Mouse (Mus musculus) MEL (cell line): ENCODE measurements around the gene Pcbp2. TPM values are rescaled to one million over a fixed set of nuclear protein-coding genes. Genes with fewer than 3 reads are reported as not detected.
A peak's percentile ranks its signal among the peaks of the same experiment; 100 is the strongest.

Experiments
- DNase-seq: peaks from one replicate; pipeline ENCODE4 v3.0.0; 2011; ENCODE audit warnings: low read depth, low spot score
- H3K27ac ChIP-seq: 2 replicates; pipeline ENCODE4 v1.5.1; 2012; ENCODE audit warnings: low read depth, mild to moderate bottlenecking, control low read depth, low read length, moderate library complexity; ENCODE audit not compliant: control insufficient read depth
- H3K27me3 ChIP-seq, 2 experiments: fragments of 150-350 bp in 1 of 2; sonication (generic) in 1 of 2; 2 replicates each; pipeline ENCODE4 v1.6.1; 2012; ENCODE audit warnings: low read length in 2 of 2, mild to moderate bottlenecking in 2 of 2, improper control_type of control experiment in 1 of 2, moderate library complexity in 1 of 2; ENCODE audit not compliant: insufficient read depth in 2 of 2, control insufficient read depth in 1 of 2
- H3K36me3 ChIP-seq, 2 experiments: 2 replicates each; pipeline ENCODE4 v1.6.1; 2012 to 2014; ENCODE audit warnings: low read length in 2 of 2, improper control_type of control experiment in 1 of 2, inconsistent platforms in 1 of 2, mild to moderate bottlenecking in 1 of 2; ENCODE audit not compliant: insufficient read depth in 2 of 2, control insufficient read depth in 1 of 2
- H3K4me1 ChIP-seq, 2 experiments: fragments of 150-350 bp in 1 of 2; sonication (generic) in 1 of 2; 2 replicates each; pipeline ENCODE4 v1.6.1; 2012; ENCODE audit warnings: low read length in 2 of 2, improper control_type of control experiment in 1 of 2, mild to moderate bottlenecking in 1 of 2; ENCODE audit not compliant: insufficient read depth in 2 of 2, control insufficient read depth in 1 of 2
- H3K4me3 ChIP-seq, 2 experiments: fragments of 150-350 bp in 1 of 2; sonication (generic) in 1 of 2; 2 replicates each; pipeline ENCODE4 v1.5.1; 2012; ENCODE audit warnings: low read depth in 2 of 2, low read length in 2 of 2, mild to moderate bottlenecking in 2 of 2, moderate library complexity in 2 of 2, control low read depth in 1 of 2, improper control_type of control experiment in 1 of 2; ENCODE audit not compliant: control insufficient read depth in 1 of 2, insufficient read depth in 1 of 2
- H3K79me2 ChIP-seq: 2 replicates; pipeline ENCODE4 v1.6.1; 2012; ENCODE audit warnings: mild to moderate bottlenecking, low read length, moderate library complexity; ENCODE audit not compliant: control insufficient read depth, poor library complexity, insufficient read depth
- H3K9ac ChIP-seq: 2 replicates; pipeline ENCODE4 v1.6.1; 2012; ENCODE audit warnings: low read depth, mild to moderate bottlenecking, control low read depth, low read length, moderate library complexity; ENCODE audit not compliant: control insufficient read depth, poor library complexity, severe bottlenecking
- H3K9me3 ChIP-seq: fragments of 150-350 bp; sonication (generic); replicated peaks from 2 replicates; pipeline ENCODE4 v1.6.1; 2012; ENCODE audit warnings: mild to moderate bottlenecking, low read length, improper control_type of control experiment, moderate library complexity; ENCODE audit not compliant: insufficient read depth
- CHD1 ChIP-seq: IDR thresholded peaks from 2 replicates; pipeline ENCODE4 v1.6.1; 2012; ENCODE audit warnings: low read depth, mild to moderate bottlenecking, inconsistent platforms, low read length, improper control_type of control experiment
- E2F4 ChIP-seq: IDR thresholded peaks from 2 replicates; pipeline ENCODE4 v1.6.1; 2011; ENCODE audit warnings: low read depth, low read length, improper control_type of control experiment, borderline replicate concordance
- ETS1 ChIP-seq: IDR thresholded peaks from 2 replicates; pipeline ENCODE4 v1.6.1; 2012; ENCODE audit warnings: low read depth, mild to moderate bottlenecking, inconsistent platforms, low read length, improper control_type of control experiment, moderate library complexity
- JUND ChIP-seq: IDR thresholded peaks from 2 replicates; pipeline ENCODE4 v1.6.1; 2011; ENCODE audit warnings: low read depth, mild to moderate bottlenecking, improper control_type of control experiment, low read length
- MAZ ChIP-seq: IDR thresholded peaks from 2 replicates; pipeline ENCODE4 v1.6.1; 2012; ENCODE audit warnings: low read depth, mild to moderate bottlenecking, inconsistent platforms, low read length, improper control_type of control experiment
- MXI1 ChIP-seq: IDR thresholded peaks from 2 replicates; pipeline ENCODE4 v1.6.1; 2011; ENCODE audit warnings: mild to moderate bottlenecking, low read depth, low read length, improper control_type of control experiment
- MYB ChIP-seq: IDR thresholded peaks from 2 replicates; pipeline ENCODE4 v1.6.1; 2011; ENCODE audit warnings: mild to moderate bottlenecking, low read depth, low read length, improper control_type of control experiment
- NRF1 ChIP-seq: IDR thresholded peaks from 2 replicates; pipeline ENCODE4 v1.6.1; 2014; ENCODE audit warnings: low read depth, mild to moderate bottlenecking, inconsistent platforms, low read length, improper control_type of control experiment, moderate library complexity; ENCODE audit not compliant: poor library complexity, insufficient read depth, severe bottlenecking
- POLR2A ChIP-seq, 2 experiments: IDR thresholded peaks; 2 replicates each; pipeline ENCODE4 v1.6.1; 2011 to 2012; ENCODE audit warnings: low read length in 2 of 2, mild to moderate bottlenecking in 2 of 2, control low read depth in 1 of 2, improper control_type of control experiment in 1 of 2, low read depth in 1 of 2, moderate library complexity in 1 of 2; ENCODE audit not compliant: control insufficient read depth in 1 of 2, insufficient read depth in 1 of 2, poor library complexity in 1 of 2
- POLR2AphosphoS5 ChIP-seq: IDR thresholded peaks from 2 replicates; pipeline ENCODE4 v1.6.1; 2012; ENCODE audit warnings: low read depth, borderline replicate concordance, mild to moderate bottlenecking, inconsistent platforms, low read length, moderate library complexity, mixed read lengths
- RCOR1 ChIP-seq: IDR thresholded peaks from 2 replicates; pipeline ENCODE4 v1.6.1; 2012; ENCODE audit warnings: low read depth, mild to moderate bottlenecking, inconsistent platforms, low read length, improper control_type of control experiment
- SIN3A ChIP-seq: IDR thresholded peaks from 2 replicates; pipeline ENCODE4 v1.6.1; 2012; ENCODE audit warnings: low read length, improper control_type of control experiment, inconsistent platforms
- SMC3 ChIP-seq: IDR thresholded peaks from 2 replicates; pipeline ENCODE4 v1.6.1; 2011; ENCODE audit warnings: low read depth, low read length, improper control_type of control experiment
- TAL1 ChIP-seq: IDR thresholded peaks from 2 replicates; pipeline ENCODE4 v1.6.1; 2012; ENCODE audit warnings: mild to moderate bottlenecking, inconsistent platforms, low read length, moderate library complexity, mixed read lengths
- TBP ChIP-seq: IDR thresholded peaks from 2 replicates; pipeline ENCODE4 v1.8.0; 2011; ENCODE audit warnings: low read depth, low read length, improper control_type of control experiment
- UBTF ChIP-seq: IDR thresholded peaks from 2 replicates; pipeline ENCODE4 v1.6.1; 2012; ENCODE audit warnings: low read depth, mild to moderate bottlenecking, inconsistent platforms, low read length, improper control_type of control experiment, moderate library complexity, borderline replicate concordance; ENCODE audit not compliant: insufficient read depth
- USF1 ChIP-seq: IDR thresholded peaks from 2 replicates; pipeline ENCODE4 v1.6.1; 2014; ENCODE audit warnings: low read depth, mild to moderate bottlenecking, inconsistent platforms, low read length, improper control_type of control experiment, moderate library complexity
- USF2 ChIP-seq, 2 experiments: IDR thresholded peaks; 2 replicates each; pipeline ENCODE4 v1.6.1; 2011 to 2012; ENCODE audit warnings: improper control_type of control experiment in 2 of 2, low read length in 2 of 2, borderline replicate concordance in 1 of 2, inconsistent platforms in 1 of 2, low read depth in 1 of 2, mild to moderate bottlenecking in 1 of 2; ENCODE audit not compliant: insufficient read depth in 1 of 2
- ZC3H11A ChIP-seq: IDR thresholded peaks from 2 replicates; pipeline ENCODE4 v1.6.1; 2012; ENCODE audit warnings: low read depth, mild to moderate bottlenecking, inconsistent platforms, low read length, improper control_type of control experiment
- ZKSCAN1 ChIP-seq: IDR thresholded peaks from 2 replicates; pipeline ENCODE4 v1.6.1; 2012; ENCODE audit warnings: low read depth, mild to moderate bottlenecking, inconsistent platforms, low read length, improper control_type of control experiment, moderate library complexity
- ZMIZ1 ChIP-seq: IDR thresholded peaks from 2 replicates; pipeline ENCODE4 v1.6.1; 2012; ENCODE audit warnings: low read depth, mild to moderate bottlenecking, inconsistent platforms, low read length, improper control_type of control experiment, moderate library complexity
- ZNF384 ChIP-seq: IDR thresholded peaks from 2 replicates; pipeline ENCODE4 v1.6.1; 2012; ENCODE audit warnings: low read depth, mild to moderate bottlenecking, inconsistent platforms, low read length, improper control_type of control experiment
- polyA plus RNA-seq, 2 experiments: library from polyadenylated mRNA; stranded (reverse) in 1 of 2; unstranded in 1 of 2; fragments of >175 nt in 1 of 2; fragments of >200 nt in 1 of 2; gene quantifications; 2 replicates each; pipeline versions ENCODE4 v1.2.1 to v1.2.4; 2012; ENCODE audit warnings: low replicate concordance in 2 of 2, low read depth in 1 of 2; ENCODE audit not compliant: insufficient read length in 2 of 2, insufficient read depth in 1 of 2, missing spikeins in 1 of 2
- total RNA-seq: library from RNA; depleted of rRNA; stranded (reverse); fragments of 300-350 nt; gene quantifications from 2 replicates; pipeline ENCODE4 v1.2.3, GENCODE M21; 2012

Gene Pcbp2
- total and polyA plus RNA-seq, 3 experiments, result 359 to 2,091 (median 977) TPM

GRCm38 (mm10) chr15:102442490-102442889 is 27.8 kb upstream of the Pcbp2 start (continued):
- TF ChIP-seq RCOR1 (no peak), E2F4 (no peak), SIN3A (no peak), USF2 (IDR thresholded peaks at IDR 0.05; ENCODE audit: borderline replicate concordance in 1 of 2, insufficient read depth in 1 of 2, low read depth in 1 of 2, low read length in 2 of 2) (no peak), CHD1 (no peak), MAZ (no peak), ZC3H11A (peak; percentile 89), JUND (no peak), POLR2AphosphoS5 (no peak), ZNF384 (peak; percentile 59), UBTF (no peak), NRF1 (no peak), POLR2A (IDR thresholded peaks at IDR 0.05; ENCODE audit: control insufficient read depth in 1 of 2, insufficient read depth in 1 of 2, low read depth in 1 of 2, low read length in 2 of 2, poor library complexity in 1 of 2) (no peak), USF1 (no peak), ZKSCAN1 (no peak), TBP (no peak), TAL1 (no peak), ETS1 (no peak), ZMIZ1 (no peak), MXI1 (no peak)

DNA sequence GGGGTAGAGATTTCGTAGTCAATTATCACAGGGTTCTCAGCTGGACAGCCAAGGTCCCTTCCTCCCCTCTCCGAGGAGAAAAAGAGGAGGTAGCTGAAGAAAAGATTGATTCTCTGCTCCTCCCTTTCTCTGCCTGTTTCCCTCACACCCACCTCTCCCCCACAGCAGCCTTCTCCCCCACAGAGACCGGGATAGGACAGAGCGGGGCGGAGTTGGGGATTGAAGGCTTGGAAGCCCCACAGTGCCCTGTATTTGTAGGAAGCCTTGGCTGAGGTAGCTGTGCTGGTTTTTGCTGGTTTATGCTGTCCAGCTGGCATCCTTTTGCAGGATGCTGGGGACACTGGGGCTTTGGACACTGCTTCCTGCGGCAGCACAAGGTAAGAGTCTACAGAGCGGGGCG is 25.2 kb upstream of the Pcbp2 start, which contains the start of gene Amhr2:
Amhr2 (plus strand) TSS at position 222 of the 400 bp plus-strand sequence.
- Histone ChIP-seq H3K79me2 (no peaks in the 10 kb centered on the region; the same call in 1 of the 2 replicates), H3K4me3 (no peak within 1 kb of the TSS), H3K36me3 (peaks cover 0 to 6% of the 10 kb centered on the region in 2 experiments; a peak in 1 of 4 replicates), H3K9ac (peak within 1 kb of the TSS; percentile 5; the same call in 1 of the 2 replicates), H3K27me3 (no peaks in the 10 kb centered on the region), H3K4me1 (peaks cover 2 to 20% of the 10 kb centered on the region in 2 experiments; a peak in 3 of 4 replicates), H3K27ac (no peak within 1 kb of the TSS), H3K9me3 (no peaks in the 10 kb centered on the region)
- TF ChIP-seq MYB, result no peak
- TF ChIP-seq SMC3, result no peak
- no peak for TF ChIP-seq CHD1
- no peak for TF ChIP-seq MAZ
- DNase-seq, result no peak
